Mouse (Mus musculus): ENCODE measurements around the gene Gm28510. TPM values are rescaled to one million over a fixed set of nuclear protein-coding genes. Genes with fewer than 3 reads are reported as not detected.
"Not testable (repeated sequence)": the region's sequence is repeated elsewhere in the genome, so short reads cannot be mapped to it uniquely, and the experiment has no call there.

Gm28510 gene
- total RNA-seq (2021) = not detected
- long read RNA-seq, experiment 1 = 0 reads
- long read RNA-seq, experiment 2 = 0 reads

- not testable (repeated sequence) for DNase-seq
These were observed at the start of gene Gm28510 for GRCm38 (mm10) chrY:10412437-10412836. Gm28510 (plus strand) TSS chrY:10412737.

Other genes with a start within 250 kb of the Gm28510 start
- not detected for gene Gm20834, start 88.1 kb upstream of the Gm28510 start, total RNA-seq (2021)
- gene Gm20737, start 123.3 kb downstream of the Gm28510 start, total RNA-seq (2021) = not detected
- gene Gm21775, start 140.7 kb downstream of the Gm28510 start, total RNA-seq (2021) = not detected
- not detected for gene Gm21900, start 203.6 kb downstream of the Gm28510 start, total RNA-seq (2021)